Mouse (Mus musculus): ENCODE results near the gene Unc93b1.

The Unc93b1 gene

DNA sequence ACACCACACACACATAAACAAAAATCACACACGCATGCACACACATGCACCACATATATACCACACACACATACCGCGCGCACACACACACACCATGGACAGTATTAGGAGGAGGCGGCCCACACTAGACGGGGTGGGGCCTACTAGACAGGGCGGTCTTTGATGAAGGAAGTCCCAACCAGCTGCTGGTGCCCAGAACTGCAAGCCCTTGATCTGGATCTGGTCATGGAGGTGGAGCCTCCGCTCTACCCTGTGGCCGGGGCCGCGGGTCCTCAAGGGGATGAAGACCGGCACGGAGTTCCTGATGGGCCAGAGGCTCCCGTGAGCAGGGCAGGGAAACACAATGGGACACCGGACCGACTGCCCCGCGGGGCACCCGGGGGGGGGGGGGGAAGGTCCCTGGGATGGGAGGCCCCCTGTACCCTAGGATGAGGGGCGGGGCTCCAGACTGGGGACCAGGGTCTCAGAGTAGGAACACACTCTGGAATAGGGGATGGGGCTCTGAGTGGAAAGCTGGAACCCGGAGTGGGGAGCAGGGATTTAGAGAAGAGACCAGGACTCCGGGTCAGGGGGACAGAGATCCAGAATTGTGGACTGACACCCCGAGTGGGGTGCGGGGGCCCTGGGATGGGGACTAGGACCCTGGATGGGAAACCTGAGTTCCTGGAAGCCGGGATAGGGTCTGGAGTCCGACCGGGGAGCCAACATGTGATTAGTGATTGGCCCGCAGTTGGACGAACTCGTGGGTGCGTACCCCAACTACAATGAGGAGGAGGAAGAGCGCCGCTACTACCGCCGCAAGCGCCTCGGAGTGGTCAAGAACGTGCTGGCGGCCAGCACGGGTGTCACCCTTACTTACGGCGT is at the start of gene Unc93b1:
Gene Unc93b1 (plus strand): TSS at position 155 of the 864 bp plus-strand sequence.
- peak; percentile 51 for DNase-seq (ENCODE audit: low spot score)

DNA sequence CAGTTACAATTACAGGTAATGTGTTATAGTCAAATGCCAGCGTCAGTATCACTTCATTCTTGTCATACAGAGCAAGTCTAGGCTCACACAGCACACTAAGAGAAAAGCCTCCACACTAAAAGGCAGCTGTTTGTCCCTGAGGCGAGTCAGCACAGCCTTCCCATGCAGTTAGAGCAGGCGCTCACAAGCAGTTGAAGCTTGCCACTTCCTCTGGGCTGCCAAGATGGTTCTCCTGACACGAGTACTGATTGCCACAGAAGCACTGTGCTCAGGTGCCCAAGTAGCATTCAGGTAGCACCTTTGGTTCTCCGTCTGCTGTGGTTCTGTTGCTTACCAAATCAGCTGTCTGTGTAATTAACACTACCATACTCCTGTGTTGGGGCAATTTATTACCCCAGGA is 45.9 kb upstream of the Unc93b1 start:
- DNase-seq (ENCODE audit: low spot score): no peak

GRCm38 (mm10) chr19:3890181-3890580 is 44.8 kb upstream of the Unc93b1 start:
- DNase-seq (ENCODE audit: low spot score): no peak

DNA sequence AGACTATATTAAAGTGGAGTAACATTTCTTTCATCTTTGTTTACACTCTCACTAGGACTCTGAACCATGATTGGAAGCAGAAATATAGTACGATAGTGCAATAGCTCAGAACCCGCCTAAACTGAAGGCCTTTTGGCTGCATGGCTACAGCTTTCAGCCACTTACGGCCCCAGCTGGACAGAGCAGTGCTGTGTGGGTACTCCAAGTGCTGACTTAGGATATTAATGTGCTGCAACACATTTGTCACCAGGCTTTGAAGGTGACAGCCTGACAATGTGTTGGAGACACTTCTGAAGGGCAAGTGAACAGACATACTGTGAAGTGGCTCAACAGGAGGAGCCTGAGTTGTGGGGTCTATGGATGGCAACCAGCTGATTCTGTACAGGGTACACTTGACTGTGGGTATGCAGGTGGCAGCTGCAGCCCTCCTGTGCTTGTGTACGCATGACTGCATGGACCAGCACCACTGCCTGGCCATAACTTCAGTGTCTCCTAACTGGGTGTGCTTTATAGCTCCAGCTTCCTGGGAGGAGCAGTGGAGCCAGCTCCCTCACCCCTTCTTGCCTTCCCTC is 41.4 kb upstream of the Unc93b1 start:
- no peak for DNase-seq (ENCODE audit: low spot score)

DNA sequence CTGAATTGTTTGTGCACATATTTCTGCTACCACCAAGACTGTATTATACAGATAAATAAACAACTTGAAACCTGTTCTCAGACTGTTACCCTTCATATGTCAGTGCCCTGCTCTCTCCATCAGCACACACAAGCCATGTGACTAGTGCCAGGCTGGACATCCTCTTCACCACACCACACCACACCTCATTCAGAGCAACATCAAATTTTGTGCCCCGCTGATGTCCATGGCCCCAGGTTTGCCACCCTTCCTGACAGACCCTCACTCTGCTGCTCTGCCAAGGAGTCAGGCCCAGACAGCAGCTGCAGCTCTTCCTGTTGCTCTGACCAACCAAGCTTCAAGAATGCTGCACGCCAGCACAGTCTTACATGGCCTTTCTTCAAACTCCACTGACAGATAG is 40.7 kb upstream of the Unc93b1 start:
- no peak for DNase-seq (ENCODE audit: low spot score)

GRCm38 (mm10) chr19:3895171-3895631 is 39.8 kb upstream of the Unc93b1 start:
- no peak for DNase-seq (ENCODE audit: low spot score)

DNA sequence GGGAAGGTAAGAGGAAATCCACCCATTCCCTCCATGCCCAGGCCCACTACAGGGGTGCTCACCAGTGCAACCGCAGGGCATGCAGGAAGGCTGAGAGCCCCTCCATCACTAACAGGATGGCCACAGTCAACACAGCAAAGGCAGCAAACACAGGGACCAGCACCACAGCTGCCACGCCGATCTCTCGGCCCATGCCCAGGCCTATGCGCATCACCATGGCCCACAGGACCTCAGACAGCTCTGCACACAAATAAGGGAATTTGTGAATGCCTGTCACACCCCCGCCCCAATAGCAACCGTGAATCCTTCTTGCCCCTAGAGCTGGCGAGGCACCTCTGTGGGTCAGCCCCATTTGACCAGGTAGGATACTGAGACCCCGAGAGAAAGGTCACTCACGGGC is 38.8 kb upstream of the Unc93b1 start:
- DNase-seq (ENCODE audit: low spot score): no peak

GRCm38 (mm10) chr19:3897557-3897956 is 37.4 kb upstream of the Unc93b1 start:
- no peak for DNase-seq (ENCODE audit: low spot score)

DNA sequence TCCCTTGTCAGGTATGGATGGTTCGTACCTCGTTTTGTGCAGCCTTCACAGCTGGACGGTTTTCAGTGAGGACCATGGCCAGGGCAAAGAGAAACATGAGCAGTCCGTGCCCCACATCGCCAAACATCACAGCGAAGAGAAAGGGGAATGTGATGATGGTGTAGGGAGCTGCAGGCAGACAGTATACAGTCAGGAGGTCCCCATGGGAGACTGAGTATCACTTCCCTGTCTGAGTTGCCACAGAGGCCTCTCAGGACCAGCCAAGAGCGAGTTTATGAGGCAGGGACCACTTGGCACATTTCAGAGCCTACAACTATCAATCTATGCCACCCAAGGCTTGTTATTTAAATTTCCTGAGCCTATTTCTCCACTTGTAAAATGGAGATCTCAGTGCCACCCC is 36.0 kb upstream of the Unc93b1 start:
- DNase-seq (ENCODE audit: low spot score): no peak

- no peak for DNase-seq (ENCODE audit: low spot score)
Measured at GRCm38 (mm10) chr19:3899618-3900017, 35.4 kb upstream of the Unc93b1 start.

DNA sequence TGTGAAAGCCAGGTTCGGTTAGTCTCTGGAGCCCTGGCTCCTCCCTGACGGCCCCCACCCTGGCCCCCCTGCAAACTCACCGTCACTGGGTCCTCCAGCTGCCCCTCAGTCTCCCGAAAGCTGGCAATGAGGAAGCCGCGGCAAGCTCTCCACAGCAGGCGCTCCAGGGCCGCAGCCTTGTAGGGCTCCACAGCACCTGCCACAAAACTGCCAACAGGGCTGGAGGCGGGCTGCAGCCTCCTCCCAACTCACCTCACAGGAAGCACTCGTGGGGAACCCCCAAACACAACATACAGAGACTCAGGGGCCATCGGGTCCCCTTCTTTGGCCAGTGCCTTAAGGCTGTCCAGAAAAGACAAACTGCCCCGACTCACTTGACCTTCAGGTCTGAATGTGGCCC is 32.0 kb upstream of the Unc93b1 start:
- DNase-seq (ENCODE audit: low spot score): no peak

DNA sequence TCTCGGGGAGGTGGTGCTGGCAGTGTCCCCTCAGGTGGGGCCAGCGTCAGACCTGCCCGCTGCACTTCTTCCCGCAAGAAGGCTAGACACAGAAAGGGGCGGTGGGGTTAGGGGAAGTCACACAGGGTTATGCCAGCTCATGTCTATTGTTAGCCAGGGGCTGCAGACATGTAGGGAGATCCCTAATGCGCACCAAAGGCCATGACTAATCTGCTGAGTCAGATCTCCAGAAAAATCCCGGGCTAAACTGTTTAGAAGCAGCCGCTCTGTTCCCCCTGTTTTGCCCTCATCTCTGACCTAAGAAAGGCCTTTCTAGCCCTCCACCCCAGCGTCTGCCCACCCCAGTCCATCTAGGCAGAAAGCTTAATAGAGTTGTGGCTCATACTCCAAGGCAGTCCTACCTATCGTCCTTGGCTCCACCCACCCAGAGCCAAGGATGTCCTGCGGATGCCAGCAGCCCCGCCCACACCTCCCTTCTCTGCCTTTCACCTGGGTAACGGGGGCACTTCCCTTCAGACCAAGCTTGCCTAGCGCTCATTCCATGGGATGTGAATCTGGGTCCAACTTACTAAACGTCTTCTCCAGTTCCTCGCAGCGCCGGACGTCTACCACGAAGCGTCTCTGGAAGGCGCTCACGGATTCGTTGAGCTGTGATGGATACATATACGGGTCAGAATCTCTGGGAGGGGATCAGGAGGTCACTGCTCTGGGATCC is 31.2 kb upstream of the Unc93b1 start:
- no peak for DNase-seq (ENCODE audit: low spot score)

GRCm38 (mm10) chr19:3904363-3904675 is 30.7 kb upstream of the Unc93b1 start:
- no peak for DNase-seq (ENCODE audit: low spot score)

DNA sequence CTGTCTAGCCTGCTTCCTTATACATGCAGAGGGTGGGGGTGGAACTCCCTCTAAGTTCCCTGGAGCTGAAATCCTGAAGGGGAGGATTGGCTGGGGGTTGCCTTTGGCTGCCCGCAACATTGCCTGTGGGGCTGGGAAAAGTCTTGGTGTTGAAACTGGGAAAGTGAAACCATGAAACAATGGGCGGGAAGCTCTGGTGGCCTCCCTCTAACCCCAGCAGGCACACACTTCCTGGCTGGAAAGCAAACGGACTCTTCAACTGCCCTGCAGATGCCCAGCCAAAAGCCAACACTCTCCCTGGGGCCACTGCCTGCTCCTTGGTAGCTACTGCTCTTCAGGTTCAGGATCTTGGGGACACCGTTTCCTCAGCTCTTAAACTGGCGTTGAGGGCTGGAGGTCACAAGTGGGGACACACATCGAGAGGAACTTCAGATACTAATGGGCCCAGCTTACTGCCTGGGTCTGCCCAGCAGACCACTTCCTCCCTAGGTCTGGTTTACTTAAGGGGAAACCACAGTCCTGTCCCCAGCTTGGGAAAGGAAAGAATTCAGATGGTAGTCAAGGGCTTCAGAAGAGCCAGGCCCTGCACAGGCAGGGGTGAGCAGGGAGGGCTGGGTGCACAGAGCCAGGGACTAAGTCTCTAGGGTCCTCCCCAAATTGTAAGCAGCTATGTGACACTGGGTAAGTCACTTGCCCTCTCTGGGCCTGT is 29.6 kb upstream of the Unc93b1 start:
- peak; percentile 87 for DNase-seq (ENCODE audit: low spot score)

DNA sequence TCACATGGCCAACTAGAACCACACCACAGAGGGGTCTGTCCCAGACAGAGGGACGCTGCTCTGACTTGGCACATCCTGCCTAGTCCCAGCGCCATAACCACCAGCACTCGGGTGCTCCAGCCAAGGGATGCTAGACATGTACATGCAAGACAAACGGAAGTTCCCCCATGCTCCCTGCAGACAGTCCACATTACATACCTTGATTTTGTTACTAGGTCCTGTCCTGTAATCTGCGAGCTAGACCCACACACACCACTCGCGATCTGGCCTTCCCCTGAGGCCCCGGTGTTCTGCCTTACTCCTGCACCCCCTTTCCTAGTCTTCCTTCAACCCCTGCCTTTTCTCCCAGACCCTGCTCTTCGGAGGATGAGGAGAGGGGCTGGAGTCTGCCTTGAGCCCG is 28.7 kb upstream of the Unc93b1 start:
- DNase-seq (ENCODE audit: low spot score): no peak

DNA sequence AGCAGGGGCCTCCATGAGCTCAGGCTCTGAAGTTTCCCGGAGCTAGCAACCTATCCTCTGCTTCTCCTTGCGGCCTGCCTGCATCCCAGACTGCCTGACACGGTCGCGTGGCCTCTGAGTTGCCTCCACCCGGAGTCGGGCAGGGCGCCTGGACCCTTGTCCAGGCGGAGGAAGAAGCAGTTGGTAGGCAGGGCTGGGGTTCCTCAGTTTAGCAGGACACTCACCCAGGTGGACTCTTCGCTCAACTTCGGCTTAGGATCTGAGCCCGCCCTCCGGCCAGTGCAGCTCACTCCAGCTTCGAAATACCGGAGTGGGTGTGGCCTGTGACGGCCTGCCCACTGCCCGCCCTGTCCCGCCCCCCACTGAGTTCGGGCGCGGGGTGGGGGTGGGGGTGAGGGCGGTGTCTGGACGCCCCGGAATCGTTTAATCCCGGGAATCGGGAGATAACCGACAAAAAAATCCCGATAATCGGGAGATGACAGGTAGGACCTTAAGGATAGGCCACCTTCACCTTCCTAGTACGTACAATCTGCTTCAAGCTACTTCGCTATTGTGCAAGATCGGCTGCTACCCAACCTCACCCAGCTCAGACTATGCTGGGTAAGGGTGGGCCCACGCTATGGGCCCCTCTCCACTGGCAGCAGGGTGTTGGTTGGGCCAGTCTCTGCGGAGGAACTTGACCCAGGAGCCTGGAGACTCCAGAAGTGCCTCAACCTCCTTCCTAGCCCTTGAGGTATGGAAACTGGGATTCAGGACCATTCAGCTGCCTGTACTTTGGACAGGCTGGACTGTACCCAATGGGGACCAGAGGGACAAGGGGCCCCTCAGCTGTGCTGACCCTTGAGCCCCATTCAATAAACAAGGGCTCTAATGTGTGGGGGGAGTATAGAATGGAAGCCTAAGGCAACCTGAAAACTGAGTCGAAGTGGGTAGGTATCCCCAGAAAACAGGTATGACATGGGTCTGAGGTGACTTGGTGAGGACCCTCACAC is 27.9 kb upstream of the Unc93b1 start, which contains the start of gene Tcirg1:
Gene Tcirg1 (minus strand): TSS at position 339 of the 992 bp plus-strand sequence.
- DNase-seq (ENCODE audit: low spot score): peak; percentile 78

- DNase-seq (ENCODE audit: low spot score): no peak
Measured at GRCm38 (mm10) chr19:3907876-3908660, 26.9 kb upstream of the Unc93b1 start.

- DNase-seq (ENCODE audit: low spot score): no peak
Measured at GRCm38 (mm10) chr19:3910206-3910605, 24.8 kb upstream of the Unc93b1 start.

- DNase-seq (ENCODE audit: low spot score): peak; percentile 99
Measured at GRCm38 (mm10) chr19:3912337-3913204, 22.4 kb upstream of the Unc93b1 start, which contains the start of gene Ndufs8. Ndufs8 (minus strand) TSS chr19:3912774.

Measured in adipocyte (in vitro differentiated cells).